Mouse (Mus musculus): ENCODE results near the gene Ctnnal1.

Ctnnal1 gene

GRCm38 (mm10) chr4:56802669-56803150 is 62.3 kb downstream of the Ctnnal1 start:
- no peak for DNase-seq (ENCODE audit: low spot score)

GRCm38 (mm10) chr4:56801907-56802668 is 62.9 kb downstream of the Ctnnal1 start, which contains the start of the genes Elp1 and Fam206a:
Elp1 (minus strand) TSS chr4:56802331.
Fam206a (plus strand) TSS chr4:56802345.
- peak; percentile 93 for DNase-seq (ENCODE audit: low spot score)

- DNase-seq (ENCODE audit: low spot score), result no peak
These were observed 73.6 kb downstream of the Ctnnal1 start for GRCm38 (mm10) chr4:56791373-56791772.

DNA sequence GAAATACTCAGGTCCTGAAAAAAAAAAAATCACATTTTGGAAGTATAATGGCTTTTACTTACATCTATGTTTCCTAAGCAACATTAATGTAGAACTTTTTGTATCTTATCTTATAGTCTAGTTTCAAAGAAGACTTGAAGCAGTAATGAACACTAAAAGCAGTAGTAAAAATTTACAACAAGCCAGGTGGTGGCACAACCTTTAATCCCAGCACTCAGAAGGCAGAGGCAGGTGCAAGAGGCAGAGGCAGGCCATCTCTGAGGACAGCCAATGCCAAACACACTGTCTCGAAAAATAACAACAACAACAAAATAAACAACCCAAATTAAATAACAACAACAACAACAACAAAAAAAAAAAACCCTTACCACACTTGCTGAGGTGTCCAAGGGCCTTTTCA is 93.9 kb downstream of the Ctnnal1 start:
- DNase-seq (ENCODE audit: low spot score), result no peak

- DNase-seq (ENCODE audit: low spot score), result no peak
These were observed 96.1 kb downstream of the Ctnnal1 start for GRCm38 (mm10) chr4:56768913-56769312.

DNA sequence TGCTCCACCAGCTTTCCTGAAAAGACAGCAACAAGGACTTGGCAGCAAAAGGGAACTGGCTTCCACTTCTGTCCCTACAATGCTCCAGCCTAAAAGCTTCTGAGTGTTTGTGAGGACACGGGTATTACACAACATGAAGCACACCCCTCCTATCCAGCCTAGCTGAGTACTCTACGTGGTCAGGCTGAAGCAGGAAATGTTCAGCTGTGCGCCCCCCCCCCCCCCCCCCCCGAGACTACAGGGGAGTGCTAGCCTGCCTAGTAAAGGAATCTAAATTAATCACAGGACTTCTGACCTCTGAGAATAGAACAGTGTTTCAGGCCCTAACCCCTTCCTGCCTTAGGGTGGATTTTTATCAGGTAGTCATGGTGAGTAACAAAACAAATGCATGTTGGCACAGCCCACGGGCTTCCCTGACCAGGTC is 97.1 kb downstream of the Ctnnal1 start:
- DNase-seq (ENCODE audit: low spot score), result no peak

Data from layer of hippocampus, adult 9-10 months (tissue).